Mouse (Mus musculus): ENCODE data around the gene Fam184b. TPM values are rescaled to one million over a fixed set of nuclear protein-coding genes. Genes with fewer than 3 reads are reported as not detected.
"Not testable (repeated sequence)": the region's sequence is repeated elsewhere in the genome, so short reads cannot be mapped to it uniquely, and the experiment has no call there.

Fam184b gene
- total RNA-seq (2021): 1 to 10 TPM in 1 of 2 experiments, under 1 TPM in 1; 0.51 to 1.2 TPM
- long read RNA-seq, experiment 1: 0 reads
- long read RNA-seq, experiment 2: 0 reads

DNA sequence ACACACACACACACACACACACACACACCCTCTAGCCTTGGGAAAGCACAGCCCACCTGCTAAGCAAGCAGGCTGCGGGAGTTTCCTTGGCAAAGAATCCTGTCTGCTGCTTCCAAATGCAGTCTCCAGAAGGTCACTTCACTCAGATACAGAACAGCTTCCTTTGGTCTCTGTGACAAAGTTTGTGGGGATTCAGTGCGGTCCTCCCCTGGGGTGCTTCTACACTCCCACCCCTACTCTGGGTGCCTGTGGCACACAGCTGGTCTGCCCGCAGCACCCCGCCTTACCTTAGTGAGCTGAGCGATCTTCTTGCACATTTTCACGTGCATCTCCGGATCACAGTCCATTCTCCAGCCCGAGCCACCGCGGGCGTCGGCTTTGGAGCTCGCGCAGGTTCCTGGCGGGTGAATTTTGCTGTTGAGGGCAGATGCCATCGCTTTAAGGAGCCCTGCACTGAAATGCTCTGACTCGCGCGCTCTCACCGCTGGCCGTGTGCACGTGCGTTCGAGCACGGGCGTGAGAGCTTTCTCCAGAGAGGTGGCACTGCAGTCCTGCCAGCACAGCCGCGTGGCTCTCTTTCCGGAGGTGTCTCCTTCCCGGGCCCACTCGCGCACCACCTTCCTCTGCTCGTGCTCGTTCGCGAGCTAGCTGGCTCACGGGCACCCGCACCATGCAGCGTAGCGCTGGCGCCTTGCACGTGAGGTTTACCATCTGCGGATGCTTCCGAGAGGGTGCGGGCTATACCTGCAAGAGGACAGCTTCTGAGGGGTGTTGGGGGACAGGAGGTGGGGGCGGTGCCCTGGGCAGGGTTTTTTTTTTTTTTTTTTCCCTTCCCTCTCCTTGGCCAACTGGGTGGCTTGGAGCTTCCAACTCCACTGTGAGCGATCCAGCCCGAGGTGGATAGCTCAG is at the start of gene Fam184b:
Fam184b (minus strand) TSS at position 809 of the 909 bp plus-strand sequence.
- peak; percentile 11 for DNase-seq

GRCm38 (mm10) chr5:45689152-45689551 is 49.7 kb upstream of the Fam184b start:
- intact Hi-C loops (cut with DNase I; ENCODE audit: low total_unique reads): no loop called here
- no peak for DNase-seq

More for the DNA sequence above, at the start of gene Fam184b:
- intact Hi-C loops (cut with DNase I; ENCODE audit: low total_unique reads): no loop called here

- intact Hi-C loops (cut with DNase I; ENCODE audit: low total_unique reads): no loop called here
- no peak for DNase-seq
These were observed 46.8 kb upstream of the Fam184b start for GRCm38 (mm10) chr5:45686223-45686622.

DNA sequence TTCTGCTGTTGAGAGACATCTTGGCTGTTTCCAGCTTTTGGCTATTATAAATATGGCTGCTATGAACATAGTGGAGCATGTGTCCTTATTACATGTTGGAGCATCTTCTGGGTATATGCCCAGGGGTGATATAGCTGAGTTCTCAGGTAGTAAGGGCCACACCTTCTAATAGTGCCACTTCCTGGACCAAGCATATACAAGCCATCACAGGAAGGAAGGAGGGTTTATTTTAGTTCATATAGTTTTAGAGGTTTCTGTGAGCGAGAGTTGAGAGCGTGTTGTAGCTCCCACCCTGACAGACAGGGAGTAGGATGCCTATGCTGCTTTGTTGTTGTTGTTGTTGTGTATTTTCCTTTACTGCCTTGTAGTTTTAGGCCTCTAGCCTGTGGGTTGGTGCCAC is 45.8 kb upstream of the Fam184b start:
- intact Hi-C loops (cut with DNase I; ENCODE audit: low total_unique reads): no loop called here
- DNase-seq: no peak

GRCm38 (mm10) chr5:45683388-45683787 is 44.0 kb upstream of the Fam184b start:
- intact Hi-C loops (cut with DNase I; ENCODE audit: low total_unique reads): no loop called here
- DNase-seq: no peak

DNA sequence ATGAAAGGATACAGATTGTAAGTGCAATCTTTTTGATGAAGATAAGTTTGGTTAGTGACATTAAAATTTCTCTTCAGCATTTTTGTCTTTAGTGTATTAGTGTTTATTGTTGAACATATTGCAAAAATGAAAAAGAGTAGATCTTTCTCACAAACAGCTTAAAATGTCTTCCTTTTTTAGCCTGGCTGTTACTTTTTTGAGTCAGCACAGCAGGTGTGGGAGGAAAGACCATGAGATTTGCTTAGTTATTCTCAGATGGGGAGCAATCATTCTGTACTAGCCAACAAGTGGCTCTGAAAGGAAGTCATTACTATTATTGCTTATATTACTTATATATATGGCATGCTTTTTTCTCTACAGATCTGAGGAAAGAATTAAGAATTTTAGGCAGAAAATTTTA is 40.5 kb upstream of the Fam184b start:
- DNase-seq: no peak
- intact Hi-C loops (cut with DNase I; ENCODE audit: low total_unique reads): no loop called here

DNA sequence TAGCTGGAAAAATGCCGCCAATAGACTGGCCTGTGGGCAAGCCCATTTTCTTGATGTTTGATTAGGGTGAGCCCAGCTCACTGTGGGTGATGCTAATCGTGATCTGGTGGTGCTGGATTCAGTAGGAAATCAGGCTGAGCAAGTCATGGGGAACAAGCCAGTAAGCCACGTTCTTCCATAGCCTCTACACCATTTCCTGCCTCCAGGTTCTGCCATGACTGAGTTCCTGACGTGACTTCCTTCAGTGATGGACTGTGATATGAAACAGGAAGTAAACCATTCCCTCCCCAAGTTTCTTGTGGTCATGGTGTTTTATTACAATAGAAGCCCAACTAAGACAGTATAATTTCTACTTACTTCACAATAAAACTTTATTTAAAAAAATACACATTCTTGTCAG is 38.2 kb upstream of the Fam184b start:
- DNase-seq: no peak
- intact Hi-C loops (cut with DNase I; ENCODE audit: low total_unique reads): no loop called here

DNA sequence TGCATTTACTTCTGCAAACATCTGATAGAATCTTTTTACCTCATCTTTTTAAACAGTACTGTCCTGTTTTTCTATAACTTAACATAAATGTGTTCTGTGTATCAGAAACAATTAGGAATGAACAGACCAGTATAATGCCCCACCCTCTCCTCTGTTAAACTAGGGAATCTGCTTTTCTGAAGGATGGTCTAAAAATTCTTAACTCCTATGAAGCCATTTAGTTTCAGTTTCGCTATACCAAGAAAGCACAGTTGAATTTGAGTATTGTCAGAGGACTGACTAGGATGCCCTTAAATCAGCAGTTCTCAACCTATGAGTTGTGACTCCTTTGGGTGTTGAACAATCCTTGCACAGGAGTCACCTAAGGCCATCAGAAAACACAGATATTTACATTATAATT is 35.6 kb upstream of the Fam184b start:
- DNase-seq: no peak
- intact Hi-C loops (cut with DNase I; ENCODE audit: low total_unique reads): no loop called here

- intact Hi-C loops (cut with DNase I; ENCODE audit: low total_unique reads): no loop called here
- DNase-seq: no peak
These were observed 31.6 kb upstream of the Fam184b start for GRCm38 (mm10) chr5:45670894-45671494.

DNA sequence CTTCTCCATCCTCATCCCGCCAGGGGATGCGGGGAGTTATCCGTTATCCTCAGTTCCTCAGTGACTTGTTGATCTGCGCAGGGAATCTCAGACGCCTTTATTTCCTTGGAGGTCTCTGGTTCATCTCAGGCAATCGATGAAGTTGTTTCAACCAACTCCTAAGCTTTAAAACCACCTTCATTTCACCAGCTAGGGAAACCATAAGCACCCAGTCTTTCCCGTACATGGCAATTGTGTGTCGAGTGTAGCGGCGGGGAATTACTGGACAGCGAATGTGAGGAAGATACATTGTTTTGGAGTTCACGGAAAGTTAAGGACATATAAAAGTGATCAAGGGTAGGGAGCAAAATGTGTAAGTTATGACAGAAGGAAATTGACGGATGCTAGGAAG is 30.9 kb upstream of the Fam184b start:
- intact Hi-C loops (cut with DNase I; ENCODE audit: low total_unique reads): no loop called here
- DNase-seq: no peak

DNA sequence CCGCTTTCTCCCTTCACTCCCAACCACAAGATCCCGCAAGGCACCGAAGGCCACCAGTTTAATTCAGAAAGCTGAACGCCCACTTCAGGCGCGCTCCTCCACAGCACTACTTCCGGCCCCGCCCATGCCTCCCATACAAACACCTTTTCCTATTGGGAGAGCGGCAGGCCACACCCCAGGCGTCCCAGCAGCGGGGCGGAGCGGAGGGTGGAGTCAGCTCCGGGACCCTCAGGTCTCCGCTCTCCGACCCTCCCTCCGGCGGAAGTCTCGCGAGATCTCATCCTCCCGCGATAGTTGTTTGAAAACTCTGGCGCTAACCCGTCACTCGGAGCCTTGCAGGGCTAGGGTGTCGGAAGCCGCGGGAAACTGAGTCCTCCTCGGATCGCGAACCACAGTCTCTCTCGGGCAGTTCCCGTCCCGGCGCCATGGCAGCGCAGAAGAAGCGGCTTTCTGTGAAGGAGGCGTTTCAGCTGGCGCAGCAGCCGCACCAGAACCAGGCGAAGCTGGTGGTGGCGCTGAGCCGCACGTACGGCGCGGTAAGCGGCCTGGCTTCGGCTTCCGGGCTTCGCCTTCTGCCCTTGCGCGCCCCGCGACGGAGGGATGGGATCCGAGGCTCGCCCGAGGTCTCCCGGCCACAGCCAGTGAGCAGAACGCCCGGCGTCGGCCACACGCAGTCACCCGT is 30.3 kb upstream of the Fam184b start, which contains the start of gene Ncapg:
Ncapg (plus strand) TSS at position 322 of the 682 bp plus-strand sequence.
- peak; percentile 99 for DNase-seq
- intact Hi-C loops (cut with DNase I; ENCODE audit: low total_unique reads): loop anchor here (5.0 kb wide), 2 partner anchors 137 to 197 kb away; no protein-coding TSS in a partner anchor

- intact Hi-C loops (cut with DNase I; ENCODE audit: low total_unique reads): loop anchor here (5.0 kb wide), 2 partner anchors 137 to 197 kb away; no protein-coding TSS in a partner anchor
- peak; percentile 25 for DNase-seq
These were observed 29.8 kb upstream of the Fam184b start for GRCm38 (mm10) chr5:45669234-45669597.

DNA sequence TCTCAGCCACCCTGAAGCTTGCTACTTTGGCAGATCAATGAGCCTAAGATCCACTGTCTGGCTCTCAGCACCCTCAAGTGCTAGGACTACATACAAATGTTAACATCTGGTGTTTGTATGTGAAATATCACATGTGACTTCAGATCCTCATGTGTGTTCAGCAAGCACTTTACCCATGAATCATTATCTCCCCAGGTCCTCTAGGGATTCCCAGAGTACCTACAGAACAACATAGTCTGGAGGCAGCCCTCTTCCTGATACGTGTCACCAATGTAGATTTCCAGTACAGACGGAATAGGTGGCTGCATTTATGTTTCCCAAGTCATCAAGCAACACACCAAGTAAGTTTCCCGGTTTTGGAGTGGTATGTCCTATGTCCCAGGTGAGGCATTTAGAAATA is 29.4 kb upstream of the Fam184b start:
- intact Hi-C loops (cut with DNase I; ENCODE audit: low total_unique reads): loop anchor here (5.0 kb wide), 2 partner anchors 137 to 197 kb away; no protein-coding TSS in a partner anchor
- no peak for DNase-seq

DNA sequence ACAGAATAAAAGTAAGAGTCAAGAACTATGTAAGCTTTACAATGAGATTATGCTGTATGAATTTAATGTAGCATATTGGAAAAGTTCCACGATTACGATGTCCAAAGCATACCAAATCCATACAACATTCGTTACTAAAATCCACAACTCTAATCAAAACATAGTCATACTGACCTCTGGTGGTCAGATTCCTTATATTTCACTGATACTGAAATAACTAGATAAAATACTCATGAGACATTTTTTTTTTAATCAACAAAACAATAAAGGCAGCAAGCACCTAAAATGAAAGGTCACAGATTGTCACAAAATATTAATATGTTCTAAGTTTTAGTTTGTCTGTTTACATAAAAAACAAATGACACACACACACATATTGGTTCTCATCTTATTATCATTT is 28.9 kb upstream of the Fam184b start:
- DNase-seq: no peak
- intact Hi-C loops (cut with DNase I; ENCODE audit: low total_unique reads): loop anchor here (5.0 kb wide), 2 partner anchors 136 to 196 kb away; no protein-coding TSS in a partner anchor

GRCm38 (mm10) chr5:45658406-45658805 is 19.0 kb upstream of the Fam184b start:
- intact Hi-C loops (cut with DNase I; ENCODE audit: low total_unique reads): not testable (repeated sequence)

DNA sequence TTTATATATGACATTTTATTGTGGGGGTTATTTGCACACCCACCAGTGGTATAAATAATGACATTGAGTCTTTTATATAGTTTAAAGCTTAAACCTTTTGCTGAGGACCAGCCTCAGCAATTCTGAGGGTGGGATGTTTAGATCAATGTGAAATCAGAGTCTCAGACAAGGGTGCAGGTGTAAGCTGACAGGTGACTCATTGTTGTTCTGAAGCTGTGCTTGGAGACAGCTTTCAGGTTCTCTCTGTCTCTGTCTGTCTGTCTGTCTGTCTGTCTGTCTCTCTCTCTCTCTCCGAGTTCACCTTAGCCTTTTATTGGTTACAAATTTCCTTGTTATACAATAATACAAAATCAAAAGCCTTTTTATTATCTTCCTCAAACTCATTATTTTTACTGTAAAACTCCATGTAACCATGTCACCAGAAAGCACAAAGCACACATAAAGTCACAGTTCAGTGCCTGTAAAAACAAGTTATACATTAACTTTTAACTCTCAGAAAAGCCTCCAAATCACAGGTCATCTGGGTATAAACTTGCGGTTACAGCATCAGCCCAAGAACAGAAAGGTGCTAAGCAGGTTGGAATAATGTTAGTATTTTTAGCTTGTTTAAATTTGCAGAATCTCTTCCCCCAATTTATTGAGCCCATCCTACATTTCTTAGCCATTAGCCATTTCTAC is 11.8 kb upstream of the Fam184b start:
- intact Hi-C loops (cut with DNase I; ENCODE audit: low total_unique reads): no loop called here
- no peak for DNase-seq

More at GRCm38 (mm10) chr5:45658406-45658805, 19.0 kb upstream of the Fam184b start:
- DNase-seq: not testable (repeated sequence)

GRCm38 (mm10) chr5:45639715-45640092 is 290 bp upstream of the Fam184b start:
- intact Hi-C loops (cut with DNase I; ENCODE audit: low total_unique reads): no loop called here
- no peak for DNase-seq

- no peak for DNase-seq
These were observed 1.0 kb downstream of the Fam184b start for GRCm38 (mm10) chr5:45638378-45638777.

GRCm38 (mm10) chr5:45629470-45629869 is 9.9 kb downstream of the Fam184b start:
- intact Hi-C loops (cut with DNase I; ENCODE audit: low total_unique reads): no loop called here
- DNase-seq: no peak

More at GRCm38 (mm10) chr5:45638378-45638777, 1.0 kb downstream of the Fam184b start:
- intact Hi-C loops (cut with DNase I; ENCODE audit: low total_unique reads): no loop called here

Measured in gastrocnemius, postnatal 14 days (tissue).